Mouse (Mus musculus): Measurements from ENCODE around the gene Iqcm. TPM values are rescaled to one million over a fixed set of nuclear protein-coding genes. Genes with fewer than 3 reads are reported as not detected.
"Not testable (repeated sequence)": the region's sequence is repeated elsewhere in the genome, so short reads cannot be mapped to it uniquely, and the experiment has no call there.

Gene Iqcm
- not detected in 2 replicates for total RNA-seq (2012; rRNA removed)

DNA sequence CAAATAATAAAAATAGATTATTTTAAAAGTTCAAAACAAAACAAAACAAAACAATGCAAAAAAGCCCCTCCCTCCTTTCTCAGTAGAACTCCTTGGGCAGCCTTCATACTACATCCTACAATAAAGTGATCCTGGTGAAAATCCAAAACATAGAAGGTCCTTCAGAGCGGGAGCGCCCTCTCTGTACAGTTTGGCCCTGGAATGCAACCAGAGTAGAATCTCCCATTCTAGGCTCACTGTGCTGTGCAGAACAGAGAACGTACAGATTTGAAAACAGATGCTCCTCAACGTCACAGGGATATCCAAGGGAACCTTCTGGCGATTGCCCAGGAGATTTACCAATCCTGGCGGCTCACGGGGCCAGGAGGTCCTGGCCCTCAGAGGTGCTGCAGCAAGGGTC is at the start of gene Iqcm:
Iqcm (plus strand) TSS at position 301 of the 400 bp plus-strand sequence.
- no peak for TF ChIP-seq MAFK (IDR thresholded peaks at IDR 0.05; ENCODE audit: insufficient read depth, low read depth, low read length)
- TF ChIP-seq CHD2 (IDR thresholded peaks at IDR 0.05; ENCODE audit: low read depth, low read length): no peak
- TF ChIP-seq ZC3H11A (IDR thresholded peaks at IDR 0.05; ENCODE audit: borderline replicate concordance, low read depth, low read length): no peak
- no peak for TF ChIP-seq HCFC1 (IDR thresholded peaks at IDR 0.05; ENCODE audit: borderline replicate concordance, insufficient read depth, low read length)
- no peak for TF ChIP-seq ZNF384 (IDR thresholded peaks at IDR 0.05; ENCODE audit: low read depth, low read length)
- Histone ChIP-seq H3K9ac (ENCODE audit: insufficient read depth, low read depth, low read length, poor library complexity, severe bottlenecking) (no peak within 1 kb of the TSS), H3K4me1 (ENCODE audit: control insufficient read depth in 2 of 2, insufficient read depth in 2 of 2, low read length in 2 of 2, poor library complexity in 1 of 2) (no peaks in the 10 kb centered on the region), H3K4me3 (ENCODE audit: insufficient read depth in 1 of 2, low read depth in 1 of 2, low read length in 2 of 2, poor library complexity in 1 of 2, severe bottlenecking in 1 of 2) (no peak within 1 kb of the TSS), H3K27ac (ENCODE audit: insufficient read depth, low read depth, low read length, poor library complexity, severe bottlenecking) (no peak within 1 kb of the TSS), H3K36me3 (ENCODE audit: control insufficient read depth, insufficient read depth, low read length, poor library complexity, severe bottlenecking) (no peaks in the 10 kb centered on the region), H3K9me3 (ENCODE audit: control insufficient read depth, insufficient read depth, low read depth, low read length) (peaks cover 3% of the 10 kb centered on the region; the same call in 1 of the 2 replicates)
- in situ Hi-C loops (cut with MboI; ENCODE audit: low sequenced_read_pairs in 2 of 2, unreplicated experiment in 2 of 2): no loop called here
- no peak for DNase-seq (ENCODE audit: low read depth, low spot score)

DNA sequence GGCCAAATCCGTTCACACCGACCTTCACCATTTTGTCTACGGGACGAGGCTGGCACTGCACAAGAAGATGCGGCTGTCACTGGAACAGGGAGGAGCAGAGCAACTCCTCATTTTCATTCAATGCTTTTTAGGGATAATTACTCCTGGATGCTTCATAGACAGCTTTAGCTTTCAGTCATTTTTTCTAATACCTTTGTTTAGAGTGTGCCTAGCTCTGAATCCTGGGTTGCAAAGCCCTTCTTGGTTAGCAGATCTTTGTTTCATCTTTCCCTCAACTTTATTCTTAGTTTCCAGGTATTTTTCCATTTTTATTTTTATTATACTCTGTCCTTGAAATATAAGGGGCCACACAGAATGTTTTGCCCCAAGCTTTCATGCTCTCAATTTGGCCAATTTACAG is 42.0 kb upstream of the Iqcm start, which contains the start of gene Gm10358:
Gm10358 (minus strand) TSS at position 101 of the 400 bp plus-strand sequence.
- TF ChIP-seq ZNF384 (IDR thresholded peaks at IDR 0.05; ENCODE audit: low read depth, low read length) (no peak), ZC3H11A (IDR thresholded peaks at IDR 0.05; ENCODE audit: borderline replicate concordance, low read depth, low read length) (no peak), MAFK (IDR thresholded peaks at IDR 0.05; ENCODE audit: insufficient read depth, low read depth, low read length) (no peak), HCFC1 (IDR thresholded peaks at IDR 0.05; ENCODE audit: borderline replicate concordance, insufficient read depth, low read length) (no peak), CHD2 (IDR thresholded peaks at IDR 0.05; ENCODE audit: low read depth, low read length) (no peak)
- no peaks in the 10 kb centered on the region for H3K9me3 ChIP-seq (ENCODE audit: control insufficient read depth, insufficient read depth, low read depth, low read length)
- no peaks in the 10 kb centered on the region for H3K36me3 ChIP-seq (ENCODE audit: control insufficient read depth, insufficient read depth, low read length, poor library complexity, severe bottlenecking)
- in situ Hi-C loops (cut with MboI; ENCODE audit: low sequenced_read_pairs in 2 of 2, unreplicated experiment in 2 of 2): no loop called here
- no peak within 1 kb of the TSS for H3K9ac ChIP-seq (ENCODE audit: insufficient read depth, low read depth, low read length, poor library complexity, severe bottlenecking)
- H3K4me1 ChIP-seq (ENCODE audit: control insufficient read depth in 2 of 2, insufficient read depth in 2 of 2, low read length in 2 of 2, poor library complexity in 1 of 2): no peaks in the 10 kb centered on the region
- no peak for DNase-seq (ENCODE audit: low read depth, low spot score)
- H3K27ac ChIP-seq (ENCODE audit: insufficient read depth, low read depth, low read length, poor library complexity, severe bottlenecking): no peak within 1 kb of the TSS
- H3K4me3 ChIP-seq (ENCODE audit: insufficient read depth in 1 of 2, low read depth in 1 of 2, low read length in 2 of 2, poor library complexity in 1 of 2, severe bottlenecking in 1 of 2): no peak within 1 kb of the TSS

DNA sequence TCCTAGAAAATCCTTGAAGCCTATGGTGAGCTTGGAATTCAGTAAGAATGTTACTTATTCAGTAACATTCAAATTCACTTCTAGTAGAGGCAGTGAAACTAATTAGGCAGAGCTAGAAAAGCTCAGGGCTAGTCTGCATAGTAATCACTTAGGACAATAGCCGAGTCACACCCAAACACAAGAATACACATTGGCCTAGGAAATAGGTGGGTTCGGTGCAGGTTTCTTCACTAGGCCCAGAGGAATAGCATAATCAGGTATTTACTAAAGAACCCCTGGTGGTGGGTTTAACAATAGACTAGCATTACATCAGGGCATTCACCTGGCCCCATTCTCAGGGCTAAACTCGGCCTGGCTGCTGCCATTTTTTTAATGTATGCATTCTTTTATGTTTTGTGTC is 32.8 kb upstream of the Iqcm start:
- H3K9ac ChIP-seq (ENCODE audit: insufficient read depth, low read depth, low read length, poor library complexity, severe bottlenecking); H3K4me3 ChIP-seq (ENCODE audit: insufficient read depth in 1 of 2, low read depth in 1 of 2, low read length in 2 of 2, poor library complexity in 1 of 2, severe bottlenecking in 1 of 2); H3K4me1 ChIP-seq (ENCODE audit: control insufficient read depth in 2 of 2, insufficient read depth in 2 of 2, low read length in 2 of 2, poor library complexity in 1 of 2); H3K9me3 ChIP-seq (ENCODE audit: control insufficient read depth, insufficient read depth, low read depth, low read length); in situ Hi-C loops (cut with MboI; ENCODE audit: low sequenced_read_pairs in 2 of 2, unreplicated experiment in 2 of 2); H3K36me3 ChIP-seq (ENCODE audit: control insufficient read depth, insufficient read depth, low read length, poor library complexity, severe bottlenecking): not testable (repeated sequence)
- peak; percentile 25 for DNase-seq (ENCODE audit: low read depth, low spot score)
- H3K27ac ChIP-seq (ENCODE audit: insufficient read depth, low read depth, low read length, poor library complexity, severe bottlenecking): peak overlapping the region; percentile 74; the same call in 1 of the 2 replicates

DNA sequence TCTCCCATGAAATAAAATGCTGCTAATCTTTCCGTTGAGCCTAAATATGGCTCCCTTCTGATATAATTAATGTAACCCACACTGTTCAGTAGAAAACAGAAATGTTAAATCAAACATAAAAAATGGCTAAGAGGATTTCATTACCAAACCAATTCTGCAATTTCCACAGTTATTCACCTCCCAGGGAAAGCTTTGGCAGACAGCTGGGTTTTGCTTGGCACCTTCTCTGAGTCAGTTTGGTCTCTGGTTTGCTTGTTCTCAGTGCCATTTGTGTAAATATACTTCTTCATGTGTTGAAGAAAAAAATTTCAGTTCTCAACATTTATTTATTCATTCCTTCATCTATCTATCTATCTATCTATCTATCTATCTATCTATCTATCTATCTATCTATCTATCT is 28.3 kb downstream of the Iqcm start:
- Histone ChIP-seq H3K9me3 (ENCODE audit: control insufficient read depth, insufficient read depth, low read depth, low read length) (no peaks in the 10 kb centered on the region), H3K9ac (ENCODE audit: insufficient read depth, low read depth, low read length, poor library complexity, severe bottlenecking) (no peak overlapping the region), H3K4me3 (ENCODE audit: insufficient read depth in 1 of 2, low read depth in 1 of 2, low read length in 2 of 2, poor library complexity in 1 of 2, severe bottlenecking in 1 of 2) (no peak overlapping the region), H3K4me1 (ENCODE audit: control insufficient read depth in 2 of 2, insufficient read depth in 2 of 2, low read length in 2 of 2, poor library complexity in 1 of 2) (no peaks in the 10 kb centered on the region), H3K27ac (ENCODE audit: insufficient read depth, low read depth, low read length, poor library complexity, severe bottlenecking) (no peak overlapping the region), H3K36me3 (ENCODE audit: control insufficient read depth, insufficient read depth, low read length, poor library complexity, severe bottlenecking) (no peaks in the 10 kb centered on the region)
- TF ChIP-seq ZC3H11A (IDR thresholded peaks at IDR 0.05; ENCODE audit: borderline replicate concordance, low read depth, low read length) (no peak), HCFC1 (IDR thresholded peaks at IDR 0.05; ENCODE audit: borderline replicate concordance, insufficient read depth, low read length) (no peak), MAFK (IDR thresholded peaks at IDR 0.05; ENCODE audit: insufficient read depth, low read depth, low read length) (no peak), CHD2 (IDR thresholded peaks at IDR 0.05; ENCODE audit: low read depth, low read length) (no peak), ZNF384 (IDR thresholded peaks at IDR 0.05; ENCODE audit: low read depth, low read length) (no peak)
- DNase-seq (ENCODE audit: low read depth, low spot score): no peak
- in situ Hi-C loops (cut with MboI; ENCODE audit: low sequenced_read_pairs in 2 of 2, unreplicated experiment in 2 of 2): no loop called here

DNA sequence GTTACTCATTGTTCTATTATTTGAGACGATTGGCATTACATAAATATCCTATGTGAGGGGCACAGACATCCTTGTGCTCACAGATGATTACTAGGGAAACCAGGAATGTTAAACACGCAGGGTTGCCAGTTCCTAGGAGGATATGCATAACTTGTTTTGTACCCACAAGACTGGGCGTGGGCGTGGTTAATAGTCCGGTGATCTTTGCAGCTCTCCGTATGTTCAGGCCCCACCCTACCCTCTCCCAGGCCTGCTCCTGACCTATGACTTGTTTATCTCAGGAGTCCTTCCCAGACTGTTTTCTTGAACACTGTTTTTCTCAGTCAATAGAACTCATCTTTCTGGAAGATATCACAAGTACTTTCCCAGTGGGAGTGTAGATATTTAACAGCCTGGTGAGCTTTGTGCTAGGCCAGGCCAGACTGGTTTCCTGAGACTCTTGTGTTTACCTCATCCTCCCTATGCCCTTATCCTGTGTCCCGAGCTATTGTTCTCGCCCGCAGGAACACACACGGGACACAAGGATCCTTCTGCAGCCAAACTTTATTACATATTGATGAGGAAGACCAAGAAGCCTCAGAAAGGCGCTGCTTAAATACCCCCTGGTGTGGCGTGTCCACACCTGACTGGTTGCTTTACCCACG is 40.7 kb downstream of the Iqcm start:
- Histone ChIP-seq H3K36me3 (ENCODE audit: control insufficient read depth, insufficient read depth, low read length, poor library complexity, severe bottlenecking) (no peaks in the 10 kb centered on the region), H3K4me1 (ENCODE audit: control insufficient read depth in 2 of 2, insufficient read depth in 2 of 2, low read length in 2 of 2, poor library complexity in 1 of 2) (no peaks in the 10 kb centered on the region), H3K4me3 (ENCODE audit: insufficient read depth in 1 of 2, low read depth in 1 of 2, low read length in 2 of 2, poor library complexity in 1 of 2, severe bottlenecking in 1 of 2) (no peak overlapping the region), H3K27ac (ENCODE audit: insufficient read depth, low read depth, low read length, poor library complexity, severe bottlenecking) (no peak overlapping the region), H3K9ac (ENCODE audit: insufficient read depth, low read depth, low read length, poor library complexity, severe bottlenecking) (no peak overlapping the region), H3K9me3 (ENCODE audit: control insufficient read depth, insufficient read depth, low read depth, low read length) (no peaks in the 10 kb centered on the region)
- in situ Hi-C loops (cut with MboI; ENCODE audit: low sequenced_read_pairs in 2 of 2, unreplicated experiment in 2 of 2): no loop called here
- TF ChIP-seq MAFK (IDR thresholded peaks at IDR 0.05; ENCODE audit: insufficient read depth, low read depth, low read length) (no peak), HCFC1 (IDR thresholded peaks at IDR 0.05; ENCODE audit: borderline replicate concordance, insufficient read depth, low read length) (no peak)
- no peak for DNase-seq (ENCODE audit: low read depth, low spot score)
